Comparison of ENCODE assay signal across 13 mouse cellular contexts in the genomic region with DNA sequence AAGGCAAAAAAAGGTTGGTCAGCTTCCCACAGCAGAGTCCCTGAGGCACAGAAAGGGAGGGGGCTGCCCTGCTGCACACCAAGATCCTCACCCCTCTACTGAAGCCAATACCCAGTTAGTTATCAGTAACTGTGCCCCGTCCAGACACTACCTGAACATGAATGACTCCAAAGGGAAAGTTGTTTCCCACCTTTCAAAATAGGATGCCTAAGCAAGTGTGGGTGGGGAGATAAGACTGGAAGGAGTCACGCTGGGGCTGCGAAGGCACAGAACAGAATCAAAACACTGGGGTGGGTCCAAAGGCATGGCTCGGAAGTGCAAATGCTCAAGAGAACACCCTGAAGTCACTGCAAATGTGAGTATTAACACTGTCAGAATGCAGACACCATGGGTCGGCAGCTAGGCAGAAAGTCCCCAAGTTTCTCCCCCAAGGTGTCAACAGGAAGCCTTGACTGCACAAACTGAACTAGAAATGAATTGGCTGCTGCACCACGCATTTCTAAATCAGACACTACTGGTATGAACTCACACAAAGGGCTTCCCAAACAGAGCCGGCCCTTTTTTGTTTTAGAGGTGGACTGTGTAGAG. TPM values are rescaled to one million over a fixed set of nuclear protein-coding genes. Genes with fewer than 3 reads are reported as not detected.
DNase-seq lines count a peak whose midpoint lies in the region; ATAC-seq and TF ChIP-seq lines count a peak whose summit lies in the region.
"Had no signal": no experiment of that assay in that cellular context is flagged by ENCODE, and none has a peak within 500 bp of the region (broad histone marks: within the 10 kb centered on the region; RNA-seq: fewer than 3 reads in every experiment).

No protein-coding gene starts in this region.

- peaks cover 22% of the 10 kb centered on the region for H3K27me3 ChIP-seq in heart, embryonic 13.5 days (replicated peaks)
- H3K27me3 ChIP-seq in G1E (ENCODE audit: insufficient read depth, low read length), result no peaks in the 10 kb centered on the region

- no peaks in the 10 kb centered on the region for H3K9me3 ChIP-seq in heart, embryonic 13.5 days
- no peaks in the 10 kb centered on the region for H3K9me3 ChIP-seq in G1E (replicated peaks)
- H3K9me3 ChIP-seq: embryonic facial prominence, embryonic 15.5 days; hindbrain, embryonic 15.5 days; midbrain, embryonic 13.5 days had no signal

- TF ChIP-seq CTCF in G1E (IDR thresholded peaks at IDR 0.05; ENCODE audit: low read depth, low read length), result no peak

- peaks cover 12% of the 10 kb centered on the region for H3K4me1 ChIP-seq in heart, embryonic 13.5 days
- peaks cover 91% of the 10 kb centered on the region for H3K4me1 ChIP-seq in G1E (ENCODE audit: insufficient read depth, low read depth, low read length)
- H3K4me1 ChIP-seq: embryonic facial prominence, embryonic 15.5 days; hindbrain, embryonic 15.5 days had no signal

- 25% methylated on average over 7 of the region's 7 CpGs for WGBS in heart, embryonic 13.5 days

- H3K27ac ChIP-seq in heart, embryonic 13.5 days (replicated peaks), result peak overlapping the region; percentile 70
- H3K27ac ChIP-seq: embryonic facial prominence, embryonic 15.5 days; hindbrain, embryonic 15.5 days; midbrain, embryonic 13.5 days had no signal

- H3K4me3 ChIP-seq in heart, embryonic 13.5 days, result peak overlapping the region; percentile 34
- H3K4me3 ChIP-seq in G1E (ENCODE audit: low read depth, low read length), result peak overlapping the region; percentile 53; the same call in 1 of the 2 replicates
- H3K4me3 ChIP-seq: embryonic facial prominence, embryonic 15.5 days; hindbrain, embryonic 15.5 days; midbrain, embryonic 13.5 days had no signal

- no peaks in the 10 kb centered on the region for H3K36me3 ChIP-seq in heart, embryonic 13.5 days
- H3K36me3 ChIP-seq in G1E (replicated peaks), result peaks cover 45% of the 10 kb centered on the region
- H3K36me3 ChIP-seq: embryonic facial prominence, embryonic 15.5 days; hindbrain, embryonic 15.5 days; midbrain, embryonic 13.5 days had no signal

- peak; percentile 55; the same call in 1 of the 2 replicates for ATAC-seq in heart, embryonic 13.5 days (ENCODE audit: extremely low read depth, insufficient number of reproducible peaks, low FRiP score, low TSS enrichment)
- peak; percentile 52 for ATAC-seq in G1E (ENCODE audit: extremely low read depth, insufficient number of reproducible peaks, low FRiP score, poor library complexity, severe bottlenecking)
- peak; percentile 61 for ATAC-seq in inflammation-experienced regulatory T-cells, adult 6 months
- ATAC-seq: midbrain, embryonic 13.5 days had no signal

- peak overlapping the region; percentile 16; the same call in 1 of the 2 replicates for H3K9ac ChIP-seq in heart, embryonic 13.5 days
- H3K9ac ChIP-seq: embryonic facial prominence, embryonic 15.5 days; hindbrain, embryonic 15.5 days; midbrain, embryonic 13.5 days had no signal

- peak overlapping the region; percentile 100 for H3K4me2 ChIP-seq in heart, embryonic 13.5 days
- H3K4me2 ChIP-seq: embryonic facial prominence, embryonic 15.5 days; hindbrain, embryonic 15.5 days; midbrain, embryonic 13.5 days had no signal

- no peak for DNase-seq in heart, adult 18-20 months
- DNase-seq in G1E (ENCODE audit: low spot score), result peak; percentile 75
- peak; percentile 32 to 44 for DNase-seq in natural killer cell, adult 2 months (ENCODE audit: low spot score in 2 of 2)
- DNase-seq in right cerebral cortex, postnatal 25 days, result no peak
- DNase-seq in urinary bladder, postnatal 10 days (ENCODE audit: low spot score), result no peak
- no peak for DNase-seq in adrenal gland, postnatal 4 days (ENCODE audit: low spot score in 2 of 2)
- DNase-seq: cerebellum, adult 9-10 months; gastrocnemius, postnatal 14 days had no signal

RNA-seq across cellular contexts. Expression of a gene that starts 6.7 kb away (rescaled TPM):
- 17.4 and 31.3 TPM in 2 replicates for polyA plus RNA-seq in heart, embryonic 13.5 days (2015; fragmentation: Nextera tagmentation; extraction: Ambion mirVana)
- total RNA-seq in heart, adult 18-20 months (2021), result 10 to 100 TPM; 24.2 to 25.7 TPM
- total RNA-seq in G1E (2014; fragmentation: Nextera tagmentation), result 58.5 and 74.4 TPM in 2 replicates
- 73.5 and 81.3 TPM in 2 replicates for total RNA-seq in G1E (2017)
- polyA plus RNA-seq in G1E (2012), result 6.1 and 6.2 TPM in 2 replicates
- polyA plus RNA-seq in inflammation-experienced regulatory T-cells, adult 6 months (2017; shearing (Covaris generic)), result 10 to 100 TPM; 17.9 to 43.9 (median 38.3) TPM
- total RNA-seq in adrenal gland, postnatal 4 days (2021), result 10 to 100 TPM; 22.3 to 28.9 TPM

Comparison
In these comparisons a context has a peak if more than half of its experiments do, and no peak if none do; other contexts are left out.
1. DNase-seq: peak in G1E (single experiment) and natural killer cell, adult 2 months (2 of 2); none in heart, adult 18-20 months (0 of 2), right cerebral cortex, postnatal 25 days (single experiment), urinary bladder, postnatal 10 days (single experiment) and adrenal gland, postnatal 4 days (0 of 2).
2. Peak in every context shown above with its lines, with median percentiles within 50 percentile points of each other: ATAC-seq.